Mouse (Mus musculus) heart, embryonic 16.5 days (tissue): ENCODE data around the gene B3galt1. TPM values are rescaled to one million over a fixed set of nuclear protein-coding genes. Genes with fewer than 3 reads are reported as not detected.

Source experiments
- ATAC-seq: fragments of 200-750 bp; cut with Nextera tagmentation; replicated peaks from 2 replicates; pipeline ENCODE4 v1.8.0; 2017; ENCODE audit warnings: moderate number of reproducible peaks; ENCODE audit not compliant: insufficient read depth, low FRiP score; ENCODE audit errors: extremely low read depth
- H3K27ac ChIP-seq: fragments of 300-500 bp; sonication (generic); 2 replicates; pipeline ENCODE4 v1.5.1; 2014; ENCODE audit warnings: mild to moderate bottlenecking, low read length, control low read depth, moderate library complexity
- H3K27me3 ChIP-seq: fragments of 300-500 bp; sonication (generic); 2 replicates; pipeline ENCODE4 v1.6.1; 2014; ENCODE audit warnings: low read length, mixed read lengths; ENCODE audit not compliant: control insufficient read depth, insufficient read depth
- H3K36me3 ChIP-seq: fragments of 300-500 bp; sonication (generic); 2 replicates; pipeline ENCODE4 v1.6.1; 2014; ENCODE audit not compliant: control insufficient read depth, insufficient read depth
- H3K4me1 ChIP-seq: fragments of 300-500 bp; sonication (generic); 2 replicates; pipeline ENCODE4 v1.6.1; 2014; ENCODE audit warnings: low read length, mixed read lengths; ENCODE audit not compliant: control insufficient read depth, insufficient read depth
- H3K4me2 ChIP-seq: fragments of 300-500 bp; sonication (generic); 2 replicates; pipeline ENCODE4 v1.6.1; 2014; ENCODE audit warnings: low read depth, mild to moderate bottlenecking, control low read depth, low read length
- H3K4me3 ChIP-seq: fragments of 300-500 bp; sonication (generic); 2 replicates; pipeline ENCODE4 v1.5.1; 2014; ENCODE audit warnings: mild to moderate bottlenecking, control low read depth, low read length
- H3K9ac ChIP-seq: fragments of 300-500 bp; sonication (generic); 2 replicates; pipeline ENCODE4 v1.6.1; 2014; ENCODE audit warnings: low read length, control low read depth
- H3K9me3 ChIP-seq: fragments of 300-500 bp; sonication (generic); replicated peaks from 2 replicates; pipeline ENCODE4 v1.6.1; 2016; ENCODE audit warnings: low read length; ENCODE audit not compliant: control insufficient read depth
- WGBS: fragments of 180-500 bp; shearing (Covaris S2); extraction: QIAGEN DNeasy Blood & Tissue Kit; methylation state at CpG from one replicate; pipeline ENCODE4 v1.1.7; 2014; 5-methylcytosine and 5-hydroxymethylcytosine counted together
- polyA plus RNA-seq: library from polyadenylated mRNA; unstranded; fragments of >200 nt; fragmentation: Nextera tagmentation; extraction: Ambion mirVana; gene quantifications from 2 replicates; pipeline ENCODE4 v1.2.1, GENCODE M21; 2015

The B3galt1 gene
- 5.7 and 6.7 TPM in 2 replicates for polyA plus RNA-seq

DNA sequence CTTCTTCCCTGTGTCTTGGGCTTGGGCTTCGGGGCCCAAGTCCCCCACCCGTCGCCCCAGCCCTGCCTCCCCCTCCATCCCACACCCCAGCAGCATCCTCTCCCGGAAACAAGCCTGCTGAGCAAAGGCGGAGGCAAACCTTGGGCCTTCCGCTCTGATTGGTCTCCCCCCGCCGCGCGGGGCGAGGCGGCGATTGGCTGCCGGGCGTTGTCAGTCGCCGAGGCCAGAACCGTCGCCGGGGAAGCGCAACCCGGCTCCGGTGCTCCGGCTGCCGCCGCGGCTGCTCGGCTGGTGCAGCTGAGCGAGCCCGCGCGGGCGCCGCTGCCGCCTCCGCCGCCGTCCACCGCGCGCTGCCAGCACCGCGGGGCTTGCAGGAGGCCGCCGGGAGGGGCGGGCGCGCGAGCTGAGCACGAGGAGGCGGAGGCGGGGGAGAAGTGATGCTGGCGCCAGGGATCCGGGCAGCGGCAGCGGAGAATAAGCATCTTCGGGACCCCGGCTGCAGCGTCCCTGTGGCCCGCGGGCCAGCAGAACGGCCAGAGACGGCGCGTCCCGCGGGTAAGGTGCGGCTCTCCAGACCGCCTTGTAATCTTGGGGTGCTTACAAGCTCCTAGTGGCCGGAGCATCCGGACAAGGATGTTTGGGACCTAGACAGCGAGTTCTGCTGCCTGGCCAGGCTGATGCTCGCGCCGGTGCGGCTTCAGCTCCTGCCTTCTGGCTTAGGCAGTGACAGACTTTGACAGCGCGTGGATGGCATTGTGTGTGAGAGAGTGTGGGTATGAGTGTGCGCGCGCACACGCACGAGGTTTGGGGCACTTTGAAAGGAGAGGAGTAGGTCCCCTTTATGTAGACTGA is at the start of gene B3galt1:
TSS of gene B3galt1 (plus strand) at position 392 of the 852 bp plus-strand sequence.
- peak; percentile 94 for ATAC-seq
- WGBS, result 1% methylated on average over 76 of the region's 83 CpGs
- Histone ChIP-seq H3K36me3 (no peaks in the 10 kb centered on the region), H3K4me2 (peak within 1 kb of the TSS; percentile 94), H3K27me3 (no peaks in the 10 kb centered on the region), H3K9me3 (no peaks in the 10 kb centered on the region), H3K4me3 (peak within 1 kb of the TSS; percentile 80), H3K9ac (peak within 1 kb of the TSS; percentile 63), H3K27ac (peak within 1 kb of the TSS; percentile 64), H3K4me1 (peaks cover 5% of the 10 kb centered on the region; the same call in 1 of the 2 replicates)

- Histone ChIP-seq H3K4me2 (no peak overlapping the region), H3K9ac (no peak overlapping the region), H3K9me3 (no peaks in the 10 kb centered on the region), H3K4me1 (no peaks in the 10 kb centered on the region), H3K36me3 (no peaks in the 10 kb centered on the region), H3K27ac (no peak overlapping the region), H3K4me3 (no peak overlapping the region), H3K27me3 (no peaks in the 10 kb centered on the region)
- 85% methylated on average over 7 of the region's 7 CpGs for WGBS
- no peak for ATAC-seq
Measured at GRCm38 (mm10) chr2:67516405-67516804, 49.3 kb upstream of the B3galt1 start.

- H3K4me1 ChIP-seq, result no peaks in the 10 kb centered on the region
- no peaks in the 10 kb centered on the region for H3K27me3 ChIP-seq
- no peak for ATAC-seq
- H3K9ac ChIP-seq, result no peak overlapping the region
- no peak overlapping the region for H3K4me3 ChIP-seq
- WGBS, result 77% methylated on average over 2 of the region's 2 CpGs
- H3K9me3 ChIP-seq, result no peaks in the 10 kb centered on the region
- no peak overlapping the region for H3K27ac ChIP-seq
- H3K36me3 ChIP-seq, result no peaks in the 10 kb centered on the region
- H3K4me2 ChIP-seq, result no peak overlapping the region
Measured at GRCm38 (mm10) chr2:67535347-67535746, 30.3 kb upstream of the B3galt1 start.

- H3K4me1 ChIP-seq, result no peaks in the 10 kb centered on the region
- no peak overlapping the region for H3K27ac ChIP-seq
- H3K27me3 ChIP-seq, result no peaks in the 10 kb centered on the region
- no peaks in the 10 kb centered on the region for H3K9me3 ChIP-seq
- 86% methylated on average over 6 of the region's 6 CpGs for WGBS
- no peak overlapping the region for H3K4me3 ChIP-seq
- no peak overlapping the region for H3K4me2 ChIP-seq
- H3K36me3 ChIP-seq, result no peaks in the 10 kb centered on the region
- no peak overlapping the region for H3K9ac ChIP-seq
- ATAC-seq, result no peak
Measured at GRCm38 (mm10) chr2:67539426-67539825, 26.2 kb upstream of the B3galt1 start.

GRCm38 (mm10) chr2:67541957-67542696 is 23.5 kb upstream of the B3galt1 start:
- H3K36me3 ChIP-seq, result no peaks in the 10 kb centered on the region
- 62% methylated on average over 11 of the region's 11 CpGs for WGBS
- no peak overlapping the region for H3K9ac ChIP-seq
- no peak for ATAC-seq
- no peak overlapping the region for H3K4me2 ChIP-seq
- no peaks in the 10 kb centered on the region for H3K9me3 ChIP-seq
- H3K4me3 ChIP-seq, result no peak overlapping the region
- H3K4me1 ChIP-seq, result no peaks in the 10 kb centered on the region
- H3K27me3 ChIP-seq, result no peaks in the 10 kb centered on the region
- H3K27ac ChIP-seq, result no peak overlapping the region

DNA sequence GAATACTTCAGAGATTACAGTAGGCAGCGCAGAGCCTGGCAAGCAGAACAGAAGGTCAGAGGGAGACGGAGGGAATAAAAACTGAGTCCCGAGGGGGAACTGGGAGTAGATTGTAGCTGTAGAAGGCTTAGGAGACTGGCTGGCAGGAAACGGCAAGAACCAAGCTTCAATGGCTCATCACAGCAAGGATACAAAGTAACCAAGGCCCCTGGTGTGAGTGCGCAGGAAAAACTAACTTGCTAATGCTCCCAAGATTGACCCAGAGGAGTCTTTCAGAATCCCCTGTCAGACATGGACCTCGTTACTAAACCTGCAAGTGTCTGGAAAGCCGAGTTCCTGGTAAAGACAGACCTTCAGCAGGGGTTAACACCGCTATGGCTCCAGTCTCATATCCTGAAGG is 21.2 kb upstream of the B3galt1 start:
- Histone ChIP-seq H3K4me2 (no peak overlapping the region), H3K4me3 (no peak overlapping the region), H3K36me3 (no peaks in the 10 kb centered on the region), H3K4me1 (no peaks in the 10 kb centered on the region), H3K27ac (no peak overlapping the region), H3K9me3 (no peaks in the 10 kb centered on the region), H3K27me3 (no peaks in the 10 kb centered on the region), H3K9ac (no peak overlapping the region)
- WGBS, result 69% methylated on average over 8 of the region's 8 CpGs
- no peak for ATAC-seq

GRCm38 (mm10) chr2:67564851-67565479 is 706 bp upstream of the B3galt1 start:
- H3K27me3 ChIP-seq, result no peaks in the 10 kb centered on the region
- peak; percentile 34 for ATAC-seq
- peak overlapping the region; percentile 63 for H3K9ac ChIP-seq
- peak overlapping the region; percentile 80 for H3K4me3 ChIP-seq
- no peaks in the 10 kb centered on the region for H3K36me3 ChIP-seq
- no peaks in the 10 kb centered on the region for H3K9me3 ChIP-seq
- WGBS, result 2% methylated on average over 23 of the region's 23 CpGs
- H3K4me1 ChIP-seq, result peaks cover 5% of the 10 kb centered on the region; the same call in 1 of the 2 replicates
- H3K27ac ChIP-seq, result peak overlapping the region; percentile 26; the same call in 1 of the 2 replicates
- H3K4me2 ChIP-seq, result peak overlapping the region; percentile 94

DNA sequence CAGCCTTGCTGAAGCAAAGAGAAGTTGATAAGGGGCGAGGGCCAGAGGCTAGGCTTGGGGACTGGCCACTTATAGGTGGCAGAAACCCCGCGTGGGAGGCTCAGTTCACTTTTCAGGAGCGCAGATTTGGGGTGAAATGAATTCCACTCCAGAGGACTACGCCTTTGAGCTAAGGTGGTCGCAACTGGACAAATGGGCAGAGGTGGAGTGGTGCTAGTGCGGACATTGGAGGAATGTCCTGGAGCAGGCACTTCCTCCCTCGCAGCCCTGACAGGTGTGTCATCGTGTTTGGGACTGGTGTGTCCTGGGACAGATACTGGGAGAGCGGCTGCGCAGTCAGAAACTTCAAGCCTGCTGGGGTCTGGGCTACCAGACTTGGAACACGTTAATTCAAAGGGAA is 895 bp downstream of the B3galt1 start:
- Histone ChIP-seq H3K9ac (peak overlapping the region; percentile 63), H3K4me3 (peak overlapping the region; percentile 80), H3K36me3 (no peaks in the 10 kb centered on the region), H3K4me2 (peak overlapping the region; percentile 94), H3K27ac (no peak overlapping the region), H3K9me3 (no peaks in the 10 kb centered on the region), H3K27me3 (no peaks in the 10 kb centered on the region), H3K4me1 (peaks cover 5% of the 10 kb centered on the region; the same call in 1 of the 2 replicates)
- no peak for ATAC-seq
- WGBS, result 4% methylated on average over 12 of the region's 12 CpGs
